Mouse (Mus musculus) heart, adult 9 months (tissue): Measurements from ENCODE around the gene Gabarap.
A peak's percentile ranks its signal among the peaks of the same experiment; 100 is the strongest.

Experiments
- DNase-seq, 2 experiments: peaks; one replicate each; pipeline ENCODE4 v3.0.0; 2022; ENCODE audit warnings: low spot score in 2 of 2

Gene Gabarap

DNA sequence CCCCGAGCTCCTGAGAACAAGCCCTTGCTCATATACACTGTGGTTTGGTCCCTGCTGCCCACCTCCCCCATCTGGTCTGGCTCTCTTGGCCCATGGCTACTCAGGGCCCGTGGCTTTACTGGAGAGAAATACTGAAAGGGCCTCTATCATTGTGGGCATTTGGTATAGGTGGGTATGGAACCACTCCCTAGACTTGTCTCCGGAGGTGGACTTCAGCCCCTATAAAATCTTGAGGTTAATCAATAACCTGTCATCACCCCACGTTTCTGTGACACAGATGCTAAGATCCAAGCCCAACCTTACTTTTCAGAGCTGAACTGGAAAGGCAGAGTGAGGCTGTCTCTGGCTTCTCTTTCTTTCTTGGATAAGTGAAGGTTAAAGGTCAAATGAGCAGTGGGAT, 22.1 kb upstream of the Gabarap start:
- no peak for DNase-seq

DNA sequence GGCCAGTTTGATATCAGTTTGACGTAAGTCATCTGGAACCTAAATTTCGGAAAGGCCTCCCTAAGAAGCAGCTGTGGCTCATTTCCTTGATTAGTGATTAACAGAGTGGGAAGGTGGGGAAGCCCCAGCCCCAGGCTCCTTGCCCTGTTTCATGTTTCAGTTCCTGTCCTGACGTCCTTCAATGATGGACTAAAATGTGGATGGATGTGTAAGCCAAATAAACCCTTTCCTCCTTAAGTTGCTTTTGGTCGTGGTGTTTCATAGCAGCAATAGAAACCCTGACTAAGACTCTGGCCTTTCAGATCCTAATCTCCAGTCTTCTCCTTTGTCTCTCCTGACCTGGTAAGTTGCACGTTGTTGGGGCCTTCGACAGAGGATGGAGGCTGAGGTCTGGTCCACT, 20.7 kb upstream of the Gabarap start:
- DNase-seq, result no peak

DNA sequence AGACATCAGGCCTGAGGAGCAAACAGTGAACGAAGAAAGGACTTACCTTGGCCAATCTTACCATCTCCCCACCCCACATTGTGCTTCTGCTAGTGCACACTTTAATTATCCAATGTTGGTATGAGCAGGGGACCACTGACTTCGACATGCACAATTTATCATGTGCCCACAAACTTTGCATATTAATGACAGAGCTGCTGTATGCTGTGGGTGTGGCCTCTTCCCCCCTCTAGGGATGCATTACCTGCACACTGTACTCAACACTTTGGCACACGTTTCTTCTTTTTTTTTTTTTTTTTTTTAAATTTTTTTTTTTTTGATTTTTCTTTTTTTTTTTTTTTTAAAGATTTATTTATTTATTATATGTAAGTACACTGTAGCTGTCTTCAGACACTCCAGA, 20.2 kb upstream of the Gabarap start:
- DNase-seq, result no peak

GRCm38 (mm10) chr11:69974907-69975306, 16.0 kb upstream of the Gabarap start:
- DNase-seq, result no peak

GRCm38 (mm10) chr11:69976271-69976670, 14.7 kb upstream of the Gabarap start:
- DNase-seq, result no peak

- DNase-seq, result no peak
Observed at GRCm38 (mm10) chr11:69979827-69980195, 11.1 kb upstream of the Gabarap start.

- peak; percentile 99 for DNase-seq
Observed at GRCm38 (mm10) chr11:69980196-69981140, 10.5 kb upstream of the Gabarap start.

DNA sequence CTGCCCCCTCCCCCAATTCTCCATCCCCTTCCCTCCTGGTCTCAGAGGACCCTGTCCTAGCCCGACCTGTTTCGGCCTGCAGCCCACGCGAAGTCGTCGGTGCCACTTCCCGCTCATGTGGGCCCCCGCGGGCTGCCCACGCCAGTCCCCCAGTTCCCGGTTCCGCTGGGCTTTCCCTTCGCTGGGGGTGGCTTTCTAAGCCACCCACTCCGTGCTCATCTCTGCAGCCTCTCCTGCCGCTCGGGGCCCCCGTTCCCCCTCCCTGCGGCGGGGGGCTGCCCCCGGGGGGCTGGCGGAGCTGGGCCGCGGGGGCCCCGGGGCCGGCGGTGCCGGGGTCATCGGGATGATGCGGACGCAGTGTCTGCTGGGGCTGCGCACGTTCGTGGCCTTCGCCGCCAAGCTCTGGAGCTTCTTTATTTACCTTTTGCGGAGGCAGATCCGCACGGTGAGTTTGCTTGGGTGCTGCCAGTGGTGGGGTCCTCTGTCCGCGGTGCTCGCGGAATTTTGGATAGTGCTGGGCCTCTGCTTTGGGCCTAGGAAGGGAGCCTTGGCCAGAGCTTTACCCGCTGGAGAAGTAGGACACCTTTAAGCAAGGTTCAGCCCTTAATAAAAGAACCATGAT, 9.7 kb upstream of the Gabarap start, which contains the start of gene Ctdnep1:
Gene Ctdnep1 (plus strand): TSS at position 16 of the 622 bp plus-strand sequence.
- peak in 1 of 2 experiments; percentile 24 for DNase-seq

- no peak for DNase-seq
Observed at GRCm38 (mm10) chr11:69982225-69982624, 8.7 kb upstream of the Gabarap start, which contains the start of gene Elp5. Gene Elp5, minus strand, starts transcription at chr11:69982517.

DNA sequence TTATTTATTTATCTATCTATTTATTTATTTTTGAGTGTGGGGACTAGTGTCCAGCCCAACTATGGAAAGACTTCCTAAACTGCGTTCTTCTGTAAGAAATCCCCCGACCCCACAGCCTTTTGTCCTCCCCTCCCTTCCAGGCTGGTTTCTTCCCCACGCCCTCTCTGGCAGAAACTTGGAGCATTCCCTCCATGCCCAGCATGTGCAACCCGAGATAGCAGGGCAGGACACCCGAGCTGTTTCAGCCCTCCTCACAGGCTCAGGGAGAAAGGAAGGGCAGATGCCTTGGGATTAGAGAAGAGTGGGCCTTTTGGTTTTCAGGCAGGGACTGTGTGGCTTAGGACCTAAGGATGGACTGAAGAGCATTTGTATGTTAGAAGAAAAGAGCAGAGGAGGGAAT, 8.1 kb upstream of the Gabarap start:
- DNase-seq, result peak in 1 of 2 experiments; percentile 63

DNA sequence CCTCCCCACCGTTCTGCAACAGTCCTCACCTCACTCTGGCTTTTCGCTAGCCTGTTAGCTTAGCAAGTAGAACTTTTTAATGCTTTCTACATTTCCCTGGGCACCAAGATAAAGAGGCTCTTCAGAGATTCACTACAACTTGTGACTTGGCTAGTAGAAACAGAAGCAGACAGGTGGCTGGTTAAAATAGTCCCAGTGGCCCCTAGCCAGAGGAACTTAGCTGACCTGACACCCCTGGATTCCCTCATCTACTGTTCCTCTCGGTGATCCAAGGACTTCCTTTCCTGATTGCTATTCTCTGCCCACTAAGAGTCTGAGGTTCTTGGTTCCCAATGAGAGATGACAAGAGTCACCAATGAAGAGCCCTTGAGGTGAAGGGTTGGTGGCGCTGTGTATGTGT, 7.6 kb upstream of the Gabarap start:
- DNase-seq, result peak in 1 of 2 experiments; percentile 58

GRCm38 (mm10) chr11:69984431-69984830, 6.5 kb upstream of the Gabarap start:
- no peak for DNase-seq

GRCm38 (mm10) chr11:69989949-69990348, 994 bp upstream of the Gabarap start:
- DNase-seq, result no peak

- DNase-seq, result no peak
Observed at GRCm38 (mm10) chr11:69991711-69992110, 768 bp downstream of the Gabarap start.

- DNase-seq, result no peak
Observed at GRCm38 (mm10) chr11:69992396-69992795, 1.5 kb downstream of the Gabarap start.

GRCm38 (mm10) chr11:69992932-69993331, 2.0 kb downstream of the Gabarap start:
- DNase-seq, result no peak

DNA sequence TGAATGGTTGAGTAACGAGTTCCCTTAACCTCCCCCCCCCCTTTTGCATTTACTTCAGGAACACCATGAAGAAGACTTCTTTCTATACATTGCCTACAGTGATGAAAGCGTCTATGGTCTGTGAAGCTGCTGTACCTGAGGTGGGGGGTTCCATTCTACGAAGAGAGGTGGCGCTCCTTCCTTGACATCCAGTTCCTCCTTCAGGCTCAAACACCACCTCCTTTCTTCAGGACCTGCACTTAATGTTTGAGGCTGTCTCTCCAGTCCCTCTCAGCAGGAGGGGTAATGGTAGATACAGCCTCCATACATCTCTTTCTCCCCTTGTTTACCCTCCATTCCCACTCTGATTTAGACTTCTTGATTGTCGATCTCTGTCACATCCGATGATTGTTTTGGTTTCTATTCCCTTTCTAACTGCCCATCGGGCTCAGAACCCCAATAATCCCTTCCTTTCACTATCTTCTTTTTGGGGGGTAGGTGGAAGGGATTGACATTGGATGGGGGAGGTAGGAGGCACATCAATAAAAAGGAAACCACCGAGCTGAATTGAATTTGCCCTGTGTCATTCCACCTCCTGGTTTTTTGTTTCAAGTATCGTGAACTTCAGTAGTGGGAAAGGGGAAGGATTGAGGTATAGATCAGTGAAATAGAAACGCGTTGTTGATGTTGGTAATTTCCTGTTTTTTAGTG, 3.6 kb downstream of the Gabarap start:
- no peak for DNase-seq

DNA sequence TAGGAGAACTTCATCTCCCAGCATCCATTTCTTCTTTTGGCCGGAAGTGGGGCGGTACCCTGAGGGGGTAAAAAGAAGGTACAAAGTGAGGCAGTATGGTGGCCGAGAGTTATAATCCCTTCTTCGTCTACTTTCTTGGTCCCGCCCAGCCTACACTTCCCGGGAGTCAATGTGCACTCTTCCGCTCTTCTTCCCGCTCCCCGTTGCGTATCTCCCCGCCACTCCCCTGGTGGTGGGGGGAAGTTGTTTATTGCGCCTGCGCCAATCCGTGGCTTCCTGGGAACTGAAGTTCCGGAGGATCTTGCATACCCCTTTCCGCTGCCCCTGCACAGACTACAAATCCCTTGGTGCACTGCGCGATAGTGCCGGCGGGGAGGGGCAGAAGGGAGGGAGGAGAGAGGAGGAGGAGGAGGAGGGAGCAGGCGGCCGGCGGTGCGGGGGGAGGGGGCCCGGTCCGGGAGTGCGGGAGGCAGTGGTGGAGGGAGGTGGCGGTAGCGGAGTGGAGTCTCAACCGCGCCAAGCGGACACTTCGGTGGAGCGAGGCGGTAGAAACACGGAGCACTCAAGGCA, 4.5 kb downstream of the Gabarap start, which contains the start of gene Phf23:
Gene Phf23 (plus strand): TSS at position 387 of the 570 bp plus-strand sequence.
- DNase-seq, result peak; percentile 99

DNA sequence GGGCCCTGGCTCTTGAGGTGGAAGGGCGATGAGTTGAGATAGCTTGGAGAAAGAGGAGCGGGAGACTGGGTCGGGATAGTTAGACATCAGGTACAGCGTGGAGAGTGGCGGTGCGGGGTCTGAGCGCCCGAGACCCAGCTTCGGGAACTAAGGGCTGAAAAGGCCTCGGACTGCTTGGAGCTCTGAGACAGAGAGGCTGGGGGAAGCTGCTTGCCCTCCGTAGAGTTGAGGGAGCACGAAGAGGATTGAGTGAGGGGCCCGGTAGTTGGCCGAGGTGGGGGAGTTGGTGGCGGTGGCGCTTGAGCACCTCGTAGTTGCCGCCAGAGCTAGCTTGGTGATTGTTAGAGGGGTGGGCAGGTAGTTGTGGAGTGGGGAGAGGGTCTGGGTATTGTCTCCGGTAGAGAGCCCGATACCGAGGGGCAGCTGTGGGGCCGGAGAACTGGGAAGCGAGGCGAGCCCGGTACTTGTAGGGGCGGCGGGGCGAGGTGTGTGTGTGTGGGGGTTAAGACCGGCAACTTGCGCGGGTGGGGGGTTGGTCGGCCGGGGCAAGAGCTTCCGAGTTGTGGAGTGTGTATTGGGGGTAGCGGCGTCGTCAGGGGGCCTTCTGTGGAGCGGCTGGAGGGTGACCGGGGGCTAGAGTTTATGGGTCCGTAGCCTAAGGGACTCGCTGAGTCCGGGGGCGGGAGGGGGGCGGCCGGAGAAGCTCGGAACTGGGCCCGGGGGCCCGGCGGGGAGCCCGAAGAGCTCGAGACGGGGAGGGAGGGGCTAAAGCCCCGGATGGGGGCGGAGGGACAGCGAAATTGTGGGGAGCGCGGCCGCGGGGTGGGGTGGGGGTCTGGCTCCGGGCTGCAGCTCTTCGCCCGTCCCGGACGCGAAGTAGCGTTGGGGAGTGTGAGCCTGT, 5.5 kb downstream of the Gabarap start:
- peak in 1 of 2 experiments; percentile 57 for DNase-seq

- DNase-seq, result peak; percentile 89 to 91
Observed at GRCm38 (mm10) chr11:69997070-69997509, 6.1 kb downstream of the Gabarap start.
